Mouse (Mus musculus): ENCODE measurements around the gene Lyrm1. TPM values are rescaled to one million over a fixed set of nuclear protein-coding genes. Genes with fewer than 3 reads are reported as not detected.

Gene Lyrm1
- polyA plus RNA-seq, 1 experiment from 2014 or later: 12.4 TPM

- ATAC-seq (ENCODE audit: insufficient read depth, low FRiP score, low TSS enrichment): no peak
Measured at GRCm38 (mm10) chr7:119997066-119997465, 101.4 kb downstream of the Lyrm1 start.

More at GRCm38 (mm10) chr7:119997066-119997465, 101.4 kb downstream of the Lyrm1 start:
- Histone ChIP-seq H3K4me1 (ENCODE audit: control insufficient read depth, insufficient read depth, low read length) (no peaks in the 10 kb centered on the region), H3K4me2 (ENCODE audit: low read depth) (no peak overlapping the region), H3K9ac (ENCODE audit: low read length) (no peak overlapping the region), H3K4me3 (ENCODE audit: low read depth, low read length) (no peak overlapping the region), H3K27me3 (ENCODE audit: control insufficient read depth, insufficient read depth, low read length) (no peaks in the 10 kb centered on the region), H3K9me3 (ENCODE audit: control insufficient read depth, low read length) (no peaks in the 10 kb centered on the region), H3K36me3 (ENCODE audit: control insufficient read depth, insufficient read depth, low read length) (no peaks in the 10 kb centered on the region), H3K27ac (ENCODE audit: low read depth, low read length) (no peak overlapping the region)
- 81% methylated on average over 6 of the region's 6 CpGs for WGBS
- DNase-seq (ENCODE audit: low spot score): no peak

Other genes with a start within 250 kb of the Lyrm1 start
- not detected in 2 replicates for gene Acsm4, start 205.8 kb upstream of the Lyrm1 start, polyA plus RNA-seq (2014; fragmentation: Nextera tagmentation; extraction: Ambion mirVana)
- 98.9 and 106 TPM in 2 replicates for gene Thumpd1, start 175.1 kb upstream of the Lyrm1 start, polyA plus RNA-seq (2014; fragmentation: Nextera tagmentation; extraction: Ambion mirVana)
- gene Acsm3, start 134.9 kb upstream of the Lyrm1 start, polyA plus RNA-seq (2014; fragmentation: Nextera tagmentation; extraction: Ambion mirVana): 0.08 and 0.37 TPM in 2 replicates
- gene Rexo5, start 101.9 kb upstream of the Lyrm1 start, polyA plus RNA-seq (2014; fragmentation: Nextera tagmentation; extraction: Ambion mirVana): 16.3 and 27.3 TPM in 2 replicates
- gene Eri2, start 101.8 kb upstream of the Lyrm1 start, polyA plus RNA-seq (2014; fragmentation: Nextera tagmentation; extraction: Ambion mirVana): 33.2 and 33.5 TPM in 2 replicates
- gene Dcun1d3, start 437 bp downstream of the Lyrm1 start, polyA plus RNA-seq (2014; fragmentation: Nextera tagmentation; extraction: Ambion mirVana): 10.7 and 14.0 TPM in 2 replicates
- 0.18 TPM in 1 of 2 replicates, not detected in the other for gene Dnah3, start 199.4 kb downstream of the Lyrm1 start, polyA plus RNA-seq (2014; fragmentation: Nextera tagmentation; extraction: Ambion mirVana)
- 16.6 and 20.5 TPM in 2 replicates for gene Tmem159, start 206.5 kb downstream of the Lyrm1 start, polyA plus RNA-seq (2014; fragmentation: Nextera tagmentation; extraction: Ambion mirVana)
- not detected in 2 replicates for gene Zp2, start 249.4 kb downstream of the Lyrm1 start, polyA plus RNA-seq (2014; fragmentation: Nextera tagmentation; extraction: Ambion mirVana)